Mouse (Mus musculus) spleen, postnatal 4 days (tissue): ENCODE data around the gene Gm10337.

ENCODE experiments used
- DNase-seq, 2 experiments: peaks; one replicate each; pipeline ENCODE4 v3.0.0; 2022; ENCODE audit warnings: low spot score in 2 of 2

The Gm10337 gene

DNA sequence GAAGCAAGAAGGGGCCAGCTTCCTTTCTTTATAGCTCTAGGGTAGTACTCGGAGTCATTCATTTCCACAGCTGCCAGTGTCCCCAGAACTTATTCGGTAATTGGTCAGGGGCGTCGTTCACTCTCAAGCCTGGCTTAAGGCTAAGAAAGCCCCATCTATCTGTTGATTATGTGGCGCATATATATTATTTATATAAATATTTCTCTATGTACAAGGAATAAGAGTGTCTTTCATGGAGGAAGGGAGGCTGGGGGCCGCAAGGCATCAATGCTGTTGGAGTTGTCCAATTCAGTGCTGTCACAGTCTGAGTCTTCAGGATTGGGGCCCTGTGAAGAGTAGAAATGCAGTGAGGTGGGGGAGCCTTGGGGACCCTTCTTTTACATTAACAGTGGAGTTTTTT is 3.7 kb upstream of the Gm10337 start:
- DNase-seq: no peak

DNA sequence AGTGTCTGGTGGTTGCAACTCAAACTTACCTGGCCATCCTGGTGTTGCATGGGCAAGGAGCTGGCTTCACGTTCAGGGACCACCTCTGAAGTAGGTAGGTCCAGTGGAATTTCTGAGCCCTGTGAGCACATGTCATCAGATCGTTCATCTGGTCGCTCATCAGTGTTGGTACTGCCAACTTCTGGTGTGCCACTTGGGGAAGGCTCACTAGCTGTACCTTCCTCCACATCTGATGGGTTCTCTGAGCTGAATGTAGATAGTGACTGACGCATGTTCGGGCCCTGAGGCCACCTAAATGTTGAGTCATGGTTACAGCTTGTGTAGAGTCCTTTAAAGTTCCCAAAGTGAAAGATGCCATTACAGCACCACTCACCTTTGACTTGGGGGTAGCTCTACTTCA is 3.0 kb upstream of the Gm10337 start:
- DNase-seq: no peak

DNA sequence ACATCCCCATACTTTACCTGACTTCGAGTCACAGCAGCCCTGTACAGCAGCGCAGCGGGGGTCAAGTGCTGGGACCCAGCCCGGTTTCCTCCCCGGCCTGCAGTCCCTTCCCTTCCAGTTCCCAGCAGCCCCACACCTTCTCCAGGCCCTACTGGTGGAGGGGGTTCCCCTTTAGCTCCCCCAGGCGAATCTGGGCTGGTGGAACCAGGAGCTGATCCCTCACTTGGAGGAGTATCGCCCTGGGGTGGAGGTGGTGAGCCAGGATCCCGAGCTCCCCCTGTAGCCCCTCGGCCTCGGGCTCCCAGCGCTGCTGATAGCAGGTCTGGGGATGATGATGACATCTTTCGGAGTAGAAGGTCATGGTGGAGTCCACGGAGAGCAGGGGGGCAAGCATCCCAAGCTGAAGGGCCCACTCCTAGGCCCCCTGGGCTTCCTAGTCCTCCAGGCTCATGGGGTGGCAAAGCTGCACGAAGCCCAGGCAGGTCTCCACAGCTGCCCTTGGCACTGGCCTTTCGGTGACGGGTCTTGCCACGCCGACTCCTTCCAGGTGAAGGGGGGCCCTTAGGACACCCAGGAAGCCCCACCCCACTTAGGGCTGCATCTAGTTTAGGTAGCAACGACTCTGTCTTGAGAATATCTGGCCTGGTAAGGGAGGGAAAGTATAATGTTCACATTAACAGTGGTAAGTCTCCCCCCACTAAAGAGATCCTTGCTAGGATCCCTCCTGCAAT is 2.3 kb upstream of the Gm10337 start:
- peak in 1 of 2 experiments; percentile 61 for DNase-seq

DNA sequence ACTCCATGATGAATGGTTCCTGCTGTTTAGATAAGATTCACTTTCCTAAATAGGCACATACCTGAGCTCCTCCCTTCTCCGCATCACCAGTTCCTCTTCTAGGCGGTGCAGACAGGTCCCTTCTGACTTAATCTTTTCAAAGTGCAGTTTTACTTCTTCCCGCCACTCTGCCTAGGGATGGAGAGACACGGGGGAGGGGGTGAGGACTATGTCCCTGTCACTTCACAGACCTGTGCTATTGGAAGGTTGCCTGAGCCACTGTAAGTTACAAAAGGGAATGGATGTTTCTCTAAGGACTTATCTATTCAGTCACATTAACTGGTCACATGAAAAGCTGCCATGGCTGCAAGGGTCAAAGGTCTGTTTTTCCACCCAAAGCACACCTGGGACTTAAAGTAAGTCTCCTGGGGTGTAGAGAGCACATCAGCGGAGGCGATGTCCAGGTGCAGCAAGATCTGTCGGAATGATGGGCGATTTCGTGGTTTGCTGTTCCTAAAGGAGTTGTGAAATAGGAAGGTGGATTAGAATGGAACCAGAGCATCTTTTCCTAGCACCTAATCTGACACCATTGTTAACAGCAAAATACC is 1.2 kb upstream of the Gm10337 start:
- DNase-seq: no peak

DNA sequence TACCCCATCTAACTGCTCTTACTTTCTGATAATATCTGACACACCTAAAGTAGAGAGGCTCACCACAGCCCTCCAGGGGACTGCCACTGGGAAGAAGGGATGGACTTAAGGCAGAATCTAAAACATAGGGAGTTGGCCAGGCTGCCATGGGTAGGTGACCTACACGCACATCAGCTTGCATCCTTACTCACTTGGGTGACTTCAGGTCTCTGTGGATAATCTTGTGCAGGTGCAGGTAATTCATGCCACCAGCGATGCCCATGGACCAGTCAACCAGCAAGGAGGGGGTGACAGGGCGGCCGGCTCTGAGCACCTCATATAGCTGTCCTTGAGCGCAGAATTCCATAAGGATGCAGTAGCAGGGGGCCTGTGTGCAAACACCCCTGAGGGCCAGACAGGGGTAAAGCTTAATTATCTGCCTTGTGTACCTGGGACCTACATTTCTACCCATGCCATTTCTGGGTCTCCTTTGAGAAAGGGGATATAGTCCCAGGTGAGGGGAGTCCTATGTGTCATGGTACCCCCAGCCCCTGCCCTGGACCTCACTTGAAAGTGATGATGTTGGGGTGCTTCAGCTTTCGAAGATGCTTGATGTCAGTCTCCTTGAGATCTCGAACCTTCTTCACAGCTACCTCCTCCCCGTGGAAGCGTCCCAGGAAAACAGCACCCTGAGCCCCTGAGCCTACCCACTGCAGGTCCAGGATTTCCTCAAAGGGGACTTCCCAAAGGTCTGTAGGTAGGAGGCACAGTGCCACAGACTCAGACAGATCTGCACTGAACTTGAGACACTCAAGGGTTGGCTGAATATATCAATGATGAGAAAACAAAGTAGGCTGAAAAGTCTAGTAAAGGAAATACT is 631 bp downstream of the Gm10337 start:
- peak in 1 of 2 experiments; percentile 44 for DNase-seq

DNA sequence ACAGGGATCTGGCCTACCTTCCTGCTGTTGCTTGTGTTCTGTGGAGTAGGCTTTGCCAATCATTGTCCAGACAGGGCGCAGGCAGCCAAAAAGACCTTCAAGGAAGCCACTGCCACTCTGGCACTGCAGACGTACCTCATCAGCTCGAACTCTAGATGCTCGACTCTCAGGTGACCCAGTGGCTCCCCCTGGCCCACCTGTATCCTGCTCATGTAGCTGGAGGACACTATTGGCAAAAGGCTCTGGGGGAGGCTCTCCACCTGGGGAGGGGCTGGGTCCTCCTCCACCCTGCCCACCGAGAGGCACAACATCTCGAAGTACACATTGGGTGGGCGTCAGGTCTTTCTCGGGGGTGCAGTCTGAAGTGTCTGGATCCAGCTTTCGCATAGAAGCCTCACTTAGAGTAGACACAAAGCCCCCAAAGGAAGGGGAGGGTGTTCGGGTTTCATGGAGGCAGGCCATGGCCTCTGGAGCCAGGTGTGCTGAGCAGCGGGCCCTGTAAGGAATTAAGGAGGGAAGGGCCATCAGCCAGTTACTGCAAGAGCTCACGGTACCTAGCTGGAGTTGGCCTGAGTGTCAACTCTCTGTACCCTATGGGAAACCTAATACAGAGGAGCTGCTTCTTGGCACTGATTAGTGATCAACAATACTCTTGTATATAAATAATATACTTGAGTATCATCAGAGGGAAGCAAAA is 1.7 kb downstream of the Gm10337 start:
- DNase-seq: peak in 1 of 2 experiments; percentile 59

DNA sequence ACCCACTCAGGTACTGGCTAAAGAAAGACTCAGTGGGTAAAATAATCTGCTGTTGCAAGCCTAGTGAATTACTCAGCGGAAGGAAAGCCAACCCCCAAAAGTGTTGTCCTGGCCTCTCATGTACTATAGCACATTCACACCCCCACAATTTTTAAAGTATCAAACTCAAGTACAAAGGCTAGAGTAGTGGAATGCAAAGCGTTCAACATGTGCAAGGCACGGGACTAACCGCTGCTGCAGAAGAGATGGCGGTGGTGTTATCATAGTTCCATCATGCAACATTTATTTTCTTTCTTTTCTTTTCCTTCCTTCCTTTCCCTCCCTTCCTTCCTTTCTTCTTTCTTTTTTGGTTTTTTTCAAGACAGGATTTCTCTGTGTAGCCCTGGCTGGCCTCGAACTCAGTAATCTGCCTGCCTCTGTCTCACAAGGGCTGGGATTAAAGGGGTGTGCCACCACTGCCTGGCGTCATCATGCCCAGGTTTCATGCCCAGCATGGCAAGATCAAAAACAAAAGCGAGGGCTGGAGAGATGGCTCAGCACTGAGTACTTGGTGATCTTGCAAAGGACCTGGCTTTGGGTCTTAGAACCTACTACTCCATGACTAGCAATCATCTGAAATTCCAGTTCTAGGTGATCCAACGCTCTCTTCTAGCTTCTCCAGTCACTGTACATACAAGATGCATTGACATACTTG is 2.4 kb downstream of the Gm10337 start:
- DNase-seq: no peak

DNA sequence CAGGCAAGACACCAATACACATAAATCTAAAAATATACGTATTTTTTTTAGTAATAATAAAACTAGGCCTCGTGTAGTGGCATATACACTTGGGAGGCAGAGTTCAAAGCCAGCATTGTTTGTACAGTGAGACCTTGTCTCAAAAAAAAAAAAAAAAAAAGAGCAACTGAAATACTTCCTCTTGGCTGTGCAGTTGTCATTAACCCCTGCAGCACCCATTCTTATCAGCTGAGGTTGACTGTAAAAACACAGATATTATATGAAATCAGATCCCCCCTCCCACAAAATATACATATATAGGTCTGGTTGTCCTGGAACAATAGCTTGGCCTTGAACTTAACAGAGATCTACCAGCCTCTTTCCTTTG is 2.9 kb downstream of the Gm10337 start:
- DNase-seq: no peak

DNA sequence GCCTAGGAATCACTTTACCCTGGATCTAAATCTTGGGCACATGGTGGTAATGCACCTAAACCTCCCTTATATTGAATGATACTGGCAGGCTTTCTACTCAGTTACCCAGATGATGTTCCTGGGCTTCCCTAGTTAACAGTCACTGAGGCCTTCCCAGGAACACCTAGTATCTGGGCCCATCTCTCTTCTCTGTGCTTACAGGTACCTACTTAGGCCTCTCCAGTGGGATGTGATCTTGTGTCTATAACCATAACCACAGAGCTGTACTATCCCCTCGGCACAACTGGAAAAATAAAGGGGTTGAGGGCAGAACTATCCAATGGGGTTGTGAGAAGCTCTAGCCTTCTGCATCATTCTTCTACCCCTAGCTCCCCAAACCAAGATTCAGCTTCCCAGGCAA is 3.3 kb downstream of the Gm10337 start:
- no peak for DNase-seq

DNA sequence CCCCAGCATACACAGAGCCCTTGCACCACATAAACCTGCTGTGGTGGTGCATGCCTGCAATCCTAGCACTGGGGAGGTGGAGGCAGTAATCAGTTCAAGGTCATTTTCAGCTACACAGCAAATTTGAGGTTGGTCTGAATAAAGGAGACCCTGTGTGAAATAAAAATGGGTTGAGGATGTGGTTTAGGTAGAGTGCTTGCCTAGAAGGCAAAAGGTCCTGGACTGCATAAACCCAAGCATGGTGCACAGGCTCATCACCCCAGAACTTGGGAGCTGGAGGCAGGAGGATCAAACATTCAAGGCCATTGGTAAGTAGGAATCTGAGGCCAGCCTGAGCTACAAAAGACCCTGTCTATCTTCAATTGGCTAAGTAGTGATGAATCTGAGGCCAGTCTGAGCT is 4.0 kb downstream of the Gm10337 start:
- DNase-seq: no peak

DNA sequence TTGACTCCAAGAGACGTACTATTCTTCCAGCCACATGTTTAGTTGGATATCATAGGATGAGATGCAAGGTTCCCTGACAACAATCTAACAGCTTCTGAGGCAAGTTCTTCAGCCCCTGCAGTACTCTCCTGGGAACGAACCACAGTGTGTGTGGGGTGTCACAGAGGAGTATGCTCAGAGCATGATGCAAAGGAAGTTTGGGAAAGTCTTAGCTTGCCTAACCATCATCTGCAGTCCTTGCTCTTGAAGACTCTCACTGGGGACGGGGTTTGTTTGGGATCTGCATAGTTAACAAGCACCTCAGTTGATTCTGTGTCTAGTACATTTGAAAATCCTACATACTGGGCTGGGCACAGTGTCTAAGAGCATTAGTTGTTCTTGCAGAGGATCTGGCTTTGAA is 4.8 kb downstream of the Gm10337 start:
- DNase-seq: no peak

DNA sequence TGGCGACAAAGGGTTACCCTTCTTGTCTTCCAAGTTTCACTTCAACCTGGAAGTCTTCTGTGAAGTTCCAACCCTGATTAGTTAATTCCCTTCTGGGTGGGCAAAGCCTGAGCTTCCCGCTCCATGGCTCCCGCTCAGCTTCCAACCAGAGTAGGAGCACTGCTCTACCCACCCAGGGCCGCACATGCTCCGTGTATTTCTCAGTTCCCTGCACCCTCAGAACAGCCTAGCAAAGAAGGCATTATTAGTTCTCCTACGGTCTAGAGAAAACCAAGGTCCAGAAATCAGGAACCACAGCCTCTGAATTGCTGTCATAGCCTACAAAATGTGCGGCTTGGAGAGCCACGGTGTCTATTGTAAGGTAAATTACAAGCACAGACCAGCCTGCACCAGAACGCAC is 6.6 kb downstream of the Gm10337 start:
- DNase-seq: peak in 1 of 2 experiments; percentile 57

DNA sequence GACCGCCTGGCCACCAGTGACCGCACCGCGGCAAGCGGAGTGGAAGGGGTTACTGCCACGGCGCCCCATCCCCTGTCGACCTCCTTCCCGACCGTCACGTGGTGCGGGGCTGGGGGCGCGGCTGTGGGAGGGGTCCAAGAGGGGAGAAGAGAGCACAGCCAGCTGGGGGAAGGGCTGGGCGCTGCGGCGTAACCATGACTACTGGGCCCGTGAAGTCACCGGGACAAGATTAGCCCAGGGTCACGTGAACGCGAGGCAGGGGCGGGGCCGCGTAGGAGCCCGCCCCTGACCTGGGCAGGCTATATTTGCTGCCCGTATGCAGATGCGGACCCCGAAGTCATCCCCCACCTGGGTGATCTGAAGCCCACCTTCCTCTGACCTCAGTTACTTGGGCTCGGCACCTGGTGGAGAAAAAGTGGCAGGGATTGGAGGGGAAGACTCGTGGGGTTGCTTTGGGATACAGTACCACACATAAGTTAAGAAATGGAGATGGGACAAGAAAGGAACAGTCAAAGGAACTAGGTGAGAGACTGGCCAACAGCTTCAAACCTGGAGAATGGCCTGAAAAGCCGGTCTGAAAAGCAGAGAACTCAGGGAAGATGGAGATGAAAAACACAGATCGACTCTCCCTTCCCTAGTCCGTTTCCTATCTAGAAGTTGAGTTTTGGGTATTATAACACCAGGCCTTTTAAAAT is 7.2 kb downstream of the Gm10337 start:
- DNase-seq: peak; percentile 69 to 83

DNA sequence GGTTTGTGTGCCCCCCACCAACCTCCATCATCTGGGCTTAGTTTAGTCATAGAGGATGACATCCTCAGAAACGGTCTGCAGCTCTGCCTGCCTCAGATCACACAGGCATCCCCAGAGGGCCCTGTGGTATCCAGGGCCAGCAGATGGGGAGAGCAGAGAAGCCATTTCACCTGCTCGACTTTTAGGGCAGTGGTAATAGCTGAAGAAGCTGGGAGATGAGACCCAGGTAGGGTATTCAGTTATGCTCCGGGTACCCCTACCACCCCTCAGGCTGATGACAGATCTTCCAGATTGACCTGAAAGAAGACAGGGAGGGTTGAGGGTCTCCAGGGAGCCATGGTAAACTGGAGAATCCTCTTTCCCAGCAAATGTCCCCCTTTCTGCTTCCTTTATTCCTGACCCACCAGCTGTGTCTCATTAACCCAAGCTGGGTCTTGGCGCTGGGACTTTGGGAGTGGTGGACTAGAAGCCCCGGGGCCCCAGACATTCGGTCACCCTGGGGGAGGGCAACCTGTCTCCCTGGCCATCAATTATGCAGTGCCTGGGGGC is 7.8 kb downstream of the Gm10337 start:
- DNase-seq: peak in 1 of 2 experiments; percentile 55

DNA sequence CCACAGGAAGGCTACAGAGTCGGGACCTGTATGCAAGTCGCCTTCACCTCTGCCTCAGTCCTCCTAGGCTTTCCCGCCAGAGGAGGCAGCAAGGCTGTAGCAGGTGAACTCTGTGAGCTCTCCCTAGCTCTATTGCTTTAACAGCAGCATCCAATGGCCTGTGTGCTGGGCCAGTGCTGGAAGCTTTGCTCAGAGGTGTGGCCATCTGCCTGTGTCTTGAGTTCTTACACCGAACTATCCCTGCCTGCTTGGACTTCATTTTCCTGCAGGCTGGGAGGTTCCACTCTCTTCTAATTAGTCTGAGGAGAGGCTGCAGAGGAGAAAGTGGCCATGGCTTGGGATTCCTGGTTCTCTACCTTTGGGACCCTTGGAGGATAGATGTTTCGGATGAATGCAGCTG is 8.5 kb downstream of the Gm10337 start:
- peak in 1 of 2 experiments; percentile 53 for DNase-seq

DNA sequence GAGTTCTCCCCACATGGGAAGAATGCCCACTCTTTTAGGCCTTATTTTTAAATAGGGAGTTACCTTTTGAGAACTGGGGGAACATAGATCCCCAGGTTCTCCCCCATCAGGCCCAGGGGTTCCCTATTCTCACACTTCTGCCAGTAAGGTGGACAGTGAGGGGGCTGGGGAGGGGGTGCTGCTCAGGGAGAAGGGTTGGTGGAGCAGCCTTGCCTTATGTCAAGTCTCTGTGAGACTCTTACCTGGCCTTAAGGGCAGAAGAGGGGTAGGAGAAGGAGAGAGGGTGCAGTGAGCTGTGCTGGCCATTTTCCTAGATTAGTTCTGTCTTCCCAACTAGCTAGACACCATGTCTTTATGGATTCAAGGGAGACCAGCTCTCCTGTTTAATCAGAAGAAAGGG is 8.9 kb downstream of the Gm10337 start:
- DNase-seq: no peak

DNA sequence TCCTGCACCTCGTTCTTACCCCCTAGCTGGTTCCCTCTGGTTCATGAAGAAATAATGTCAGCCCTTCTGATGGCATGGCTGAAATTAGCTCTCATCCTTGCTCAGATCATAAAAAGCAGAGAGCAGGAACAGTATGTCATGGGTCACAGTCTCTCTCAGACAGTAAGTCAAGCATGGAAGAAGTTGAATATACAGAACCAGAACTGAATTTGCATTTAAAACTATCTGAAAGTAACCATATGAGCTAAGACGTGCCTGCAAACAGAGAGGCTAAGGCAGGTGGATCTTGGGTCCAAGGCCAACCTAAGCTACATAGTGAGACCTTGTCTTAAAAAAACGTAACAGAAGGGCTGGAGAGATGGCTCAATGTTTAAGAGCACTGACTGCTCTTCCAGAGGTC is 9.5 kb downstream of the Gm10337 start:
- no peak for DNase-seq

DNA sequence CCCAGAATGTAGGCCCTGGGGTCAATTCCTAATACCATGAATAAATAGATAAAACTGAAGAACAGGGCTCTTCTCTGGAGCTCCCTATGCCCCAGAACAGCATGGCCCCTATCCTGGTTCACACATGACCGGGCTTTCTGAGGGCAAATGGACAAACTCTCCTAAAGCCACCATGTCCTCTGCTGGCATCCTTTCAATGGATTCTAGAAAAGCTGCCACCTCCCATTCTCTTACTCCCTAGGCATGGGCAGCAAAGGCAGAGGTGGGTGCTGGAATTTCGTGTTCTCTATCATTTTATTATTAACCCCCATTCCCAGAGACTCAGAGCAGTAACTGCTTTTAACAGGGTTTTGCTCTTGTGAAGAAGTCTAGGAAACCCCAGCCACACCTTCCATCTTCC is 11.7 kb downstream of the Gm10337 start:
- no peak for DNase-seq

DNA sequence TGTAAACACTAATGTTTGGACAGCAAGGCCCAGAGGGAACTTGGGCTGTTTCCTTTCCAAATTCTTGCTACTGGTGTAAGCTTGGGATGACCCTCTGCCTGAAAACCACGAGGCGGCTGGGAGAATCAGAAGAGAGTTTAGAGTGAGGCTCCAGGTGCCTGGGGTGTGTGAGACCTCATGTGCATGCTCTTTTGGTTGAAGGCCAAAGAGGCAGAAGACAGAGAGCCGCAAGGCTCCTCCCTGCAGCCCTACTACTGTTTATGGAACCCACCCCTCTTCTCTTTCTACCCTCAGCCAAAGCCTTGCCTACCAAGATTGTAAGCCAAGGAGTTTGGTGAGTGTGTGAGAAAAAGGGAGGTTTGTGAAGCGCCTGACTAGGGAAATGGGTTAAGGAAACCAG is 12.3 kb downstream of the Gm10337 start:
- DNase-seq: peak in 1 of 2 experiments; percentile 57

DNA sequence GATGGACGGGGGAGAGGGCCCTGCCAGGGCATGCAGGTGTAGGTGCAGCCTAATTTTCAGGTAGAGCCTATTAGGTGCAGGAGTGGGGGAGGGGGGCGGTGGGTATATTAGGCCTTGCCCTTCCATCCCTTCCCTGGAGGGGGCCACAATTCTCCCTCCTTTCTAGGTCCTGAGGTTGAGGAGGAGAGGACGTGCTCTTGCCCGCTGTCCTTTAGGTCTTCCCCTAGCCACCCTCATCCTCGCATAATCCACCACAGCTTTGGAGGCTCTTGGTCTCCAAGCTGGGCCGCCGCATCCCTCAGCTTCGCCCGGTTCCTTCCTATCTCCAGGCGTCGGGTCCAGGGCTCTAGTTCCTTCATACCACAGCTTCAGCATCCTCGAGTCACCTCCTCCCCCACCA is 12.8 kb downstream of the Gm10337 start:
- no peak for DNase-seq
